Mouse (Mus musculus) liver, adult 2 months (tissue): ENCODE measurements at regions not wholly inside any gene's neighbourhood (a gene's known extent, or its start where the extent isn't known, plus 50 kb on each side); places are given as distances from the start of the nearest gene placed in this dataset.
"Not testable (repeated sequence)": the region's sequence is repeated elsewhere in the genome, so short reads cannot be mapped to it uniquely, and the experiment has no call there.

Experiments used
- CTCF ChIP-seq: fragments of 200-500 bp; IDR thresholded peaks from 2 replicates; pipeline ENCODE4 v1.5.1; 2011; ENCODE audit warnings: low read depth, low read length, control low read depth
- POLR2A ChIP-seq: fragments of 200-500 bp; IDR thresholded peaks from 2 replicates; pipeline ENCODE4 v1.6.1; 2011; ENCODE audit warnings: low read length, control low read depth; ENCODE audit not compliant: insufficient read depth; ENCODE audit errors: extremely low read depth

DNA sequence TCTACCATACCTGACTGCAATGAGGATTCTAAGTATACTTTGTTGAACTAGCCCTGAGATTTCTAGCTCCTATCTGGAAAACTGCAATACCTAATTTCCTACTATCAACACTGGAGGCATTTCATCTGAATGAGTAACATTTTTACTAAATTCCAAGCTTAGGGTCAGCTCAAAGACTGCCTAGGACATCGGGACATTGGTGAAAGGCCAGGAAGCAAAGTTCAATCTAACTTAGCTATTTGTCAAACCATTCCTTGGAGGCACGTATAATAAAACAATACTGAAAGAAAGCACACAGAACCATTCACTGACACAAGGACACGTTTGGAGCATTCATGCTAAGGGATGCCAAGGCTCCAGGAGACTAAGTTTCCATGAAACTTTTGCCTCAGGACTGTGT is 335.3 kb downstream of the Kif2b start:
- not testable (repeated sequence) for TF ChIP-seq POLR2A, CTCF
